Mouse (Mus musculus) intestine, embryonic 15.5 days (tissue): ENCODE measurements around the gene Maml1. TPM values are rescaled to one million over a fixed set of nuclear protein-coding genes. Genes with fewer than 3 reads are reported as not detected.
A peak's percentile ranks its signal among the peaks of the same experiment; 100 is the strongest.

ENCODE experiments used
- ATAC-seq: fragments of 200-750 bp; cut with Nextera tagmentation; 2 replicates; pipeline ENCODE4 v1.8.0; 2017; ENCODE audit warnings: moderate TSS enrichment, moderate library complexity
- H3K27ac ChIP-seq: fragments of 300-500 bp; sonication (generic); 2 replicates; pipeline ENCODE4 v1.5.1; 2015; ENCODE audit warnings: mild to moderate bottlenecking, inconsistent platforms
- H3K27me3 ChIP-seq: fragments of 300-500 bp; sonication (generic); replicated peaks from 2 replicates; pipeline ENCODE4 v1.6.1; 2015; ENCODE audit warnings: inconsistent platforms
- H3K36me3 ChIP-seq: fragments of 300-500 bp; sonication (generic); 2 replicates; pipeline ENCODE4 v1.6.1; 2015; ENCODE audit warnings: inconsistent platforms
- H3K4me1 ChIP-seq: fragments of 300-500 bp; sonication (generic); replicated peaks from 2 replicates; pipeline ENCODE4 v1.6.1; 2015; ENCODE audit warnings: inconsistent platforms
- H3K4me2 ChIP-seq: fragments of 300-500 bp; sonication (generic); replicated peaks from 2 replicates; pipeline ENCODE4 v1.6.1; 2015; ENCODE audit warnings: mild to moderate bottlenecking, inconsistent platforms
- H3K4me3 ChIP-seq: fragments of 300-500 bp; sonication (generic); replicated peaks from 2 replicates; pipeline ENCODE4 v1.5.1; 2015; ENCODE audit warnings: inconsistent platforms
- H3K9ac ChIP-seq: fragments of 300-500 bp; sonication (generic); 2 replicates; pipeline ENCODE4 v1.6.1; 2015; ENCODE audit warnings: inconsistent platforms
- H3K9me3 ChIP-seq: fragments of 300-500 bp; sonication (generic); 2 replicates; pipeline ENCODE4 v1.6.1; 2016; ENCODE audit warnings: inconsistent platforms
- WGBS: fragments of 180-500 bp; shearing (Covaris S2); methylation state at CpG from one replicate; pipeline ENCODE4 v1.1.7; 2015; 5-methylcytosine and 5-hydroxymethylcytosine counted together
- polyA plus RNA-seq: library from polyadenylated mRNA; unstranded; fragments of >200 nt; fragmentation: Nextera tagmentation; extraction: Ambion mirVana; gene quantifications from 2 replicates; pipeline ENCODE4 v1.2.1, GENCODE M21; 2015

Maml1 gene
- 4.1 and 4.3 TPM in 2 replicates for polyA plus RNA-seq

- under 1% methylated on average over 45 of the region's 45 CpGs for WGBS
- ATAC-seq = peak; percentile 99
Measured at GRCm38 (mm10) chr11:50292190-50292855, at the start of gene Maml1. TSS of gene Maml1 (minus strand) at chr11:50292311.

GRCm38 (mm10) chr11:50336891-50337290, 44.8 kb upstream of the Maml1 start:
- 60% methylated on average over 4 of the region's 4 CpGs for WGBS

More at GRCm38 (mm10) chr11:50292190-50292855, at the start of gene Maml1:
- peaks cover 17% of the 10 kb centered on the region for H3K36me3 ChIP-seq
- peak within 1 kb of the TSS; percentile 100 for H3K9ac ChIP-seq
- H3K9me3 ChIP-seq = no peaks in the 10 kb centered on the region
- peak within 1 kb of the TSS; percentile 79 for H3K4me2 ChIP-seq
- peak within 1 kb of the TSS; percentile 98 for H3K27ac ChIP-seq
- no peaks in the 10 kb centered on the region for H3K27me3 ChIP-seq
- peaks cover 10% of the 10 kb centered on the region; the same call in 1 of the 2 replicates for H3K4me1 ChIP-seq
- H3K4me3 ChIP-seq = peak within 1 kb of the TSS; percentile 100

GRCm38 (mm10) chr11:50336126-50336525, 44.0 kb upstream of the Maml1 start:
- Histone ChIP-seq H3K9ac (no peak overlapping the region), H3K36me3 (no peaks in the 10 kb centered on the region), H3K27me3 (no peaks in the 10 kb centered on the region), H3K4me1 (no peaks in the 10 kb centered on the region), H3K27ac (no peak overlapping the region), H3K4me3 (no peak overlapping the region), H3K9me3 (no peaks in the 10 kb centered on the region), H3K4me2 (no peak overlapping the region)
- WGBS = 31% methylated on average over 1 of the region's 1 CpGs
- 0 out of 2 replicates have a peak, but pooled peaks have one; percentile 45 for ATAC-seq

More at GRCm38 (mm10) chr11:50336891-50337290, 44.8 kb upstream of the Maml1 start:
- no peak overlapping the region for H3K9ac ChIP-seq
- H3K36me3 ChIP-seq = no peaks in the 10 kb centered on the region
- no peaks in the 10 kb centered on the region for H3K27me3 ChIP-seq
- H3K4me1 ChIP-seq = no peaks in the 10 kb centered on the region
- no peaks in the 10 kb centered on the region for H3K9me3 ChIP-seq
- no peak overlapping the region for H3K4me3 ChIP-seq
- H3K27ac ChIP-seq = no peak overlapping the region
- no peak for ATAC-seq
- H3K4me2 ChIP-seq = no peak overlapping the region

- Histone ChIP-seq H3K9ac (no peak overlapping the region), H3K27me3 (no peaks in the 10 kb centered on the region), H3K9me3 (no peaks in the 10 kb centered on the region), H3K27ac (no peak overlapping the region), H3K4me1 (no peaks in the 10 kb centered on the region), H3K4me3 (no peak overlapping the region), H3K4me2 (no peak overlapping the region), H3K36me3 (no peaks in the 10 kb centered on the region)
- 86% methylated on average over 3 of the region's 3 CpGs for WGBS
- no peak for ATAC-seq
Measured at GRCm38 (mm10) chr11:50333181-50333580, 41.1 kb upstream of the Maml1 start.

- Histone ChIP-seq H3K36me3 (no peaks in the 10 kb centered on the region), H3K9me3 (no peaks in the 10 kb centered on the region), H3K27me3 (no peaks in the 10 kb centered on the region), H3K9ac (no peak overlapping the region), H3K4me3 (no peak overlapping the region), H3K4me1 (no peaks in the 10 kb centered on the region), H3K4me2 (no peak overlapping the region), H3K27ac (no peak overlapping the region)
- no peak for ATAC-seq
- WGBS = 97% methylated on average over 1 of the region's 1 CpGs
Measured at GRCm38 (mm10) chr11:50329378-50329777, 37.3 kb upstream of the Maml1 start.

GRCm38 (mm10) chr11:50328075-50328625, 36.0 kb upstream of the Maml1 start:
- 80% methylated on average over 3 of the region's 3 CpGs for WGBS
- no peaks in the 10 kb centered on the region for H3K27me3 ChIP-seq
- H3K9ac ChIP-seq = no peak overlapping the region
- H3K9me3 ChIP-seq = no peaks in the 10 kb centered on the region
- H3K4me1 ChIP-seq = 0 out of 2 replicates have a peak, but pooled peaks cover 4% of the 10 kb centered on the region
- ATAC-seq = no peak
- H3K4me3 ChIP-seq = no peak overlapping the region
- H3K36me3 ChIP-seq = no peaks in the 10 kb centered on the region
- no peak overlapping the region for H3K4me2 ChIP-seq
- H3K27ac ChIP-seq = no peak overlapping the region

- peak overlapping the region; percentile 68 for H3K4me2 ChIP-seq
- ATAC-seq = no peak
Measured at GRCm38 (mm10) chr11:50326302-50326966, 34.3 kb upstream of the Maml1 start.

GRCm38 (mm10) chr11:50325496-50326301, 33.6 kb upstream of the Maml1 start, which contains the start of gene Canx:
TSS of gene Canx (minus strand) at chr11:50325673.
- H3K27ac ChIP-seq = peak within 1 kb of the TSS; percentile 86
- H3K9ac ChIP-seq = peak within 1 kb of the TSS; percentile 99
- H3K27me3 ChIP-seq = no peaks in the 10 kb centered on the region
- peak within 1 kb of the TSS; percentile 87 for H3K4me3 ChIP-seq
- no peaks in the 10 kb centered on the region for H3K36me3 ChIP-seq
- ATAC-seq = peak; percentile 99
- H3K9me3 ChIP-seq = no peaks in the 10 kb centered on the region
- peak within 1 kb of the TSS; percentile 68 for H3K4me2 ChIP-seq
- 0 out of 2 replicates have a peak, but pooled peaks cover 5% of the 10 kb centered on the region for H3K4me1 ChIP-seq
- under 1% methylated on average over 64 of the region's 64 CpGs for WGBS

More at GRCm38 (mm10) chr11:50326302-50326966, 34.3 kb upstream of the Maml1 start:
- 4% methylated on average over 7 of the region's 7 CpGs for WGBS
- Histone ChIP-seq H3K36me3 (no peaks in the 10 kb centered on the region), H3K4me3 (peak overlapping the region; percentile 87), H3K27me3 (no peaks in the 10 kb centered on the region), H3K9me3 (no peaks in the 10 kb centered on the region), H3K9ac (peak overlapping the region; percentile 65), H3K4me1 (0 out of 2 replicates have a peak, but pooled peaks cover 5% of the 10 kb centered on the region), H3K27ac (peak overlapping the region; percentile 77)

GRCm38 (mm10) chr11:50324751-50325471, 32.8 kb upstream of the Maml1 start:
- peak overlapping the region; percentile 99 for H3K9ac ChIP-seq
- H3K4me1 ChIP-seq = 0 out of 2 replicates have a peak, but pooled peaks cover 5% of the 10 kb centered on the region
- ATAC-seq = peak; percentile 69
- H3K36me3 ChIP-seq = no peaks in the 10 kb centered on the region
- under 1% methylated on average over 34 of the region's 34 CpGs for WGBS
- peak overlapping the region; percentile 64 for H3K4me2 ChIP-seq
- H3K27me3 ChIP-seq = no peaks in the 10 kb centered on the region
- peak overlapping the region; percentile 86 for H3K27ac ChIP-seq
- H3K4me3 ChIP-seq = peak overlapping the region; percentile 87
- H3K9me3 ChIP-seq = no peaks in the 10 kb centered on the region

GRCm38 (mm10) chr11:50323843-50324242, 31.7 kb upstream of the Maml1 start:
- ATAC-seq = no peak
- Histone ChIP-seq H3K4me2 (peak overlapping the region; percentile 64), H3K27me3 (no peaks in the 10 kb centered on the region), H3K27ac (no peak overlapping the region), H3K4me3 (peak overlapping the region; percentile 87), H3K36me3 (no peaks in the 10 kb centered on the region), H3K9me3 (no peaks in the 10 kb centered on the region), H3K9ac (peak overlapping the region; percentile 99; the same call in 1 of the 2 replicates), H3K4me1 (0 out of 2 replicates have a peak, but pooled peaks cover 5% of the 10 kb centered on the region)
- 29% methylated on average over 1 of the region's 1 CpGs for WGBS

- no peak overlapping the region for H3K4me3 ChIP-seq
- ATAC-seq = no peak
- H3K27ac ChIP-seq = no peak overlapping the region
- no peaks in the 10 kb centered on the region for H3K27me3 ChIP-seq
- H3K4me2 ChIP-seq = peak overlapping the region; percentile 64; the same call in 1 of the 2 replicates
- H3K36me3 ChIP-seq = no peaks in the 10 kb centered on the region
- no peak overlapping the region for H3K9ac ChIP-seq
- no peaks in the 10 kb centered on the region for H3K9me3 ChIP-seq
- H3K4me1 ChIP-seq = 0 out of 2 replicates have a peak, but pooled peaks cover 5% of the 10 kb centered on the region
Measured at GRCm38 (mm10) chr11:50322345-50322744, 30.2 kb upstream of the Maml1 start.
